9 mouse cellular contexts compared by ENCODE assay signal in genomic region chr4:83549501-83549900, GRCm38 (mm10). TPM values are rescaled to one million over a fixed set of nuclear protein-coding genes. Genes with fewer than 3 reads are reported as not detected.
DNase-seq lines count a peak whose midpoint lies in the region; ATAC-seq and TF ChIP-seq lines count a peak whose summit lies in the region.
"Had no signal": no experiment of that assay in that cellular context is flagged by ENCODE, and none has a peak within 500 bp of the region (broad histone marks: within the 10 kb centered on the region; RNA-seq: fewer than 3 reads in every experiment).

No protein-coding gene starts in this region.

- H3K27me3 ChIP-seq in hindbrain, embryonic 15.5 days: no peaks in the 10 kb centered on the region
- H3K27me3 ChIP-seq in hindbrain, embryonic 10.5 days (ENCODE audit: insufficient read depth, poor library complexity, severe bottlenecking): no peaks in the 10 kb centered on the region
- H3K27me3 ChIP-seq: midbrain, embryonic 12.5 days had no signal

- WGBS in hindbrain, embryonic 15.5 days: 61% methylated on average over 18 of the region's 18 CpGs
- WGBS in hindbrain, embryonic 10.5 days: 62% methylated on average over 18 of the region's 18 CpGs

- H3K27ac ChIP-seq in hindbrain, embryonic 15.5 days (replicated peaks): no peak overlapping the region
- no peak overlapping the region for H3K27ac ChIP-seq in hindbrain, embryonic 10.5 days
- H3K27ac ChIP-seq: midbrain, embryonic 12.5 days had no signal

- ATAC-seq in hindbrain, embryonic 15.5 days (ENCODE audit: low FRiP score, low read depth): no peak
- ATAC-seq in erythroid progenitor cell, adult 5-6 weeks (replicated peaks; ENCODE audit: low FRiP score, poor library complexity, severe bottlenecking): no peak

- no peak overlapping the region for H3K4me3 ChIP-seq in hindbrain, embryonic 15.5 days
- no peak overlapping the region for H3K4me3 ChIP-seq in hindbrain, embryonic 10.5 days
- H3K4me3 ChIP-seq: midbrain, embryonic 12.5 days had no signal

- no peak overlapping the region for H3K9ac ChIP-seq in hindbrain, embryonic 15.5 days
- H3K9ac ChIP-seq: midbrain, embryonic 12.5 days had no signal

- no peaks in the 10 kb centered on the region for H3K4me1 ChIP-seq in hindbrain, embryonic 15.5 days (replicated peaks)
- H3K4me1 ChIP-seq in hindbrain, embryonic 10.5 days (replicated peaks): no peaks in the 10 kb centered on the region
- H3K4me1 ChIP-seq: midbrain, embryonic 12.5 days had no signal

- TF ChIP-seq POLR2A in brain, embryonic 14.5 days (IDR thresholded peaks at IDR 0.05; ENCODE audit: borderline replicate concordance, extremely low read depth, insufficient read depth, insufficient read length, poor library complexity, severe bottlenecking): no peak

- peak; percentile 10 for DNase-seq in adrenal gland, postnatal 10 days
- DNase-seq in adrenal gland, adult 8-10 months: no peak
- DNase-seq in hindbrain, embryonic 10.5 days (ENCODE audit: low spot score): no peak
- peak; percentile 44 for DNase-seq in brain, embryonic 14.5 days (ENCODE audit: low read depth)
- peak; percentile 38 to 64 for DNase-seq in left cerebral cortex, postnatal 25 days (ENCODE audit: low spot score in 2 of 2)
- no peak for DNase-seq in T-cell, adult 2 months (ENCODE audit: low spot score)

- intact Hi-C loops in left cerebral cortex, postnatal 25 days (cut with DNase I): no loop called here

- H3K36me3 ChIP-seq in hindbrain, embryonic 15.5 days: no peaks in the 10 kb centered on the region
- 0 out of 2 replicates have a peak, but pooled peaks cover 6% of the 10 kb centered on the region for H3K36me3 ChIP-seq in hindbrain, embryonic 10.5 days
- H3K36me3 ChIP-seq: midbrain, embryonic 12.5 days had no signal

- no peaks in the 10 kb centered on the region for H3K9me3 ChIP-seq in hindbrain, embryonic 15.5 days
- no peaks in the 10 kb centered on the region for H3K9me3 ChIP-seq in hindbrain, embryonic 10.5 days
- H3K9me3 ChIP-seq: midbrain, embryonic 12.5 days had no signal

- no peak for TF ChIP-seq CTCF in brain, embryonic 14.5 days (IDR thresholded peaks at IDR 0.05; ENCODE audit: borderline replicate concordance, extremely low read depth, insufficient read depth, insufficient read length)

- peak overlapping the region; percentile 34 for H3K4me2 ChIP-seq in hindbrain, embryonic 15.5 days
- H3K4me2 ChIP-seq: midbrain, embryonic 12.5 days had no signal

RNA-seq across cellular contexts. Expression of gene Ccdc171, which starts 24.2 kb away (rescaled TPM):
- 1 to 10 TPM; 1.4 to 3.1 TPM for total RNA-seq in adrenal gland, postnatal 10 days (2021)
- total RNA-seq in adrenal gland, adult 8-10 months (2022): 1 to 10 TPM; 2.6 to 3.4 (median 2.9) TPM
- polyA plus RNA-seq in hindbrain, embryonic 15.5 days (2015; fragmentation: Nextera tagmentation; extraction: Ambion mirVana): 4.0 and 4.4 TPM in 2 replicates
- polyA plus RNA-seq in hindbrain, embryonic 10.5 days (2016; fragmentation: Nextera tagmentation; extraction: Ambion mirVana): 3.3 and 4.5 TPM in 2 replicates
- 4.9 and 5.4 TPM in 2 replicates for polyA plus RNA-seq in brain, embryonic 14.5 days (2012; rRNA removed)
- 1 to 10 TPM; 3.3 to 3.8 TPM for total RNA-seq in left cerebral cortex, postnatal 25 days (2021)
- 2.5 and 12.6 TPM in 2 replicates for total RNA-seq in erythroid progenitor cell, adult 5-6 weeks (2015; ENCODE audit: low replicate concordance)
- total RNA-seq in erythroid progenitor cell, adult 5-6 weeks (2017; ENCODE audit: low replicate concordance): 4.9 and 8.0 TPM in 2 replicates

Comparison
In these comparisons a context has a peak if more than half of its experiments do, and no peak if none do; other contexts are left out.
1. DNase-seq: peak in adrenal gland, postnatal 10 days (single experiment), brain, embryonic 14.5 days (single experiment) and left cerebral cortex, postnatal 25 days (2 of 2); none in adrenal gland, adult 8-10 months (single experiment), hindbrain, embryonic 10.5 days (single experiment) and T-cell, adult 2 months (single experiment).